Mouse (Mus musculus): ENCODE results near the gene Sgsm3.

- TF ChIP-seq SRF (IDR thresholded peaks at IDR 0.05; ENCODE audit: control insufficient read depth, insufficient read length, low read depth) (no peak), MYOD1 (IDR thresholded peaks at IDR 0.05; ENCODE audit: control insufficient read depth in 1 of 3, insufficient read length in 2 of 3, low read depth in 2 of 3) (no peak), REST (IDR thresholded peaks at IDR 0.05; ENCODE audit: insufficient read depth, insufficient read length) (no peak), MYOG (IDR thresholded peaks at IDR 0.05; ENCODE audit: control insufficient read depth in 1 of 3, insufficient read depth in 1 of 3, insufficient read length in 2 of 3, low read depth in 2 of 3) (no peak)
Observed at GRCm38 (mm10) chr15:81007905-81008304, 30.3 kb downstream of the Sgsm3 start.

All from myocyte (in vitro differentiated cells).